Mouse (Mus musculus): ENCODE measurements at regions not wholly inside any gene's neighbourhood (a gene's known extent, or its start where the extent isn't known, plus 50 kb on each side); places are given as distances from the start of the nearest gene placed in this dataset.
A peak's percentile ranks its signal among the peaks of the same experiment; 100 is the strongest.

DNA sequence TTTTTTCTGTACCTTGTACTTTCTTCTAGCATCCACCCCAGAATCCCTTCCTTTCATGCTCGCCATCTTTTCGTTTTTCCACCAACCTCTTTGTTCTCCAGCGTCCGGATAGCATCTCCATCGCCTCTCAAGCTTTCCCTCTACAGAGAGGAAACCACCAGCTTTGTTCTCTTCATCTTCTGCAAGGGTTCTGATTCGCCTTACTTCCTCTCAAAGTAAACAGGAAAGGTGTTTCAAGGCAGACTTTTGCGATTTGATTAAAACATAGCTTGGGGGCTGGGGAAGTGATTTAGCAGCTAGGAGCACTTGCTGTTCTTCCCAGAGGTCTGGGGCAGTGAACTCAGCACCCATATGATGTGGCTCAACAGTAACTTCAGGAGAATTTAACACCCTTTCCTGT is 71.4 kb downstream of the Emp1 start:
- no peak for DNase-seq (ENCODE audit: low read depth, low spot score)

DNA sequence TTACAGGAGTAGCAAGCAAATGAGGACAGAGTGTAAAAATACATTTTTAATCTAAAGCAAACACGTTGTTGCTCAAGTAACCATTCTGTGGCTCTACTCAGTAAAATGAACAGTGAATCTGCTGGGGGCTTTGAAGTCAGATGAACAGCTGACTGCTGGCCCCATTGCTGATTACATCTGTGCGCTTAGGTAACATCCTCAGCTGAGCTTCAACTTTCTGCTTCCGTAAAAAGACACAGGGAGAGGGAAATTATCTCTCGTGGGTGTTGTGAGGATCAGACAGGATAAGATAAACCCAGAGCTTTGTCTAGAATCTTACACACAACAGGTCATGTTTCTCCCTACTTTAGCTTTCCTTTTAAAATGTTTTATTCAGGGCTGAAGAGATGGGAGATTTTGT is 74.0 kb downstream of the Emp1 start:
- DNase-seq (ENCODE audit: low read depth, low spot score): no peak

DNA sequence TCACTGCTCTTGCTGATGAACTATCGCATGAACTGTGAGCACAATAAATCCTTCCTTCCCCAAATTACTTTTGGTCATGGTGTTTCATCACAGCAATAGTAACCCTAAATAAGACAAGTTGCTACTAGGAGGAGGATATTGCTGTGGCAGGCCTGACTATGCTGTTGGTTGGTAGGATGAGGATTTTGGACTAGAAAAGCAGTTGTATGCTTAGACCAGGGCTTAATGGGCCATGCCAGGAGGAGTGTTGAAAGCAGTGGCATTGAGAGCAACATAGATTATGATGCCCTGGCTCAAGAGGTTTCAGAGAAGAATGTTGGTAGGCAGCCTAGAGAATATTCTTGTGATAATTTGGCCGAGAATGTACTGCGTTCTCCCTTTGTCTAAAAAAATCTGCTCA is 75.9 kb downstream of the Emp1 start:
- no peak for DNase-seq (ENCODE audit: low read depth, low spot score)

DNA sequence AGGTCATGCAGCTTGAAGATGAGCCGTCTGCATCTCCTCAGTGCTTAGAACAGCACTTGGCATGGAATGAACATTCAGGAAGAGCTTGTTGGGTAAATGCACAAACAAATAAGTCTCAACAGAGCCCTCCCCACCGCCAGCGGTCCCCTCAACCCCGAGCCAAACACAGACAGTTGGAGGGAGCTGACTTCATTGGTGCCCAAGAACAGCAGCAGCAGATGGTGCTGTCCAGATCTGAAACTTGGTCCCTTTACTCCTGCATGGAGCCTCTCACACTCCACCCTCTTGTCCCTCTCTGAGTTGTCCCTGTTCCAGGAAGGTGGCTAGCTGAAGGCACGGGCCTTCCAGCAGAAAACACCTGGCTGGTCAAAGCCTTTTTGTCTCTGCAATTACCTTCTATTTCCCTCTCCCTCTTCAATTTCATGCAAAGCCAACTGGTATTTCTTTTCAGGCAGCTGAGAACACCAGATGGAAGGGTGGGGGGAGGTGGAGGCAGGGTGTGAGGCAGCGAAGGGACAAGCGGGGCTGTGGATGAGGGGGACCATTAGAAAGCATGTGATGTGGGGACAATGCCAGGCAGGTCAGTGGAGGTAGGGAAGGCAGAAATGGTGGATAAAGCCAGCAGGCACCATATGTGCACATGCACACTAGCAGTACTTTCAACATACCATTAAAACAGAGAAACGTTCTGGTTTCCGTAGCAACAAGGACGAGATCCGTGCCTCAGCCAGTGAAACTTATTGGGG is 79.0 kb downstream of the Emp1 start:
- DNase-seq (ENCODE audit: low read depth, low spot score): peak; percentile 20

DNA sequence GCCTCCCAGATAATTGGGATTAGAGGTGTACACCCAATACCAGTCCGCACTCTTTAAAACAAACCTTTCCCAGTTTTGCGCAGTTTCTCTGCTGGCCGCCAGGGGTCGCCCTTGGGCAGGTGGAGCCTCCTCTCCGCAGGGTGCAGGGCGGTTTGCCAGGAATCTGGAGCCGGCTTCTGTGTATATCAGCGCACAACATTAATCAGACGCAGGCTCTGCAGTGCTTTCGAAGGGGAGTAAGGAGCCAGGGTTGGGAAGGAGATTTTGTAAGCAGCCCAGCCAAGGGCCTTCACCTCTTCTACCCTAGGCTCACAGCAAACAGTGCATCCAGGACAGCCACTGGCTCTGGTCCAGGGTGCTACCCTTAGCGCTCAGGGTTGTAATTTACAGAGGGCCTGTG is 82.3 kb downstream of the Emp1 start:
- DNase-seq (ENCODE audit: low read depth, low spot score): peak; percentile 88

DNA sequence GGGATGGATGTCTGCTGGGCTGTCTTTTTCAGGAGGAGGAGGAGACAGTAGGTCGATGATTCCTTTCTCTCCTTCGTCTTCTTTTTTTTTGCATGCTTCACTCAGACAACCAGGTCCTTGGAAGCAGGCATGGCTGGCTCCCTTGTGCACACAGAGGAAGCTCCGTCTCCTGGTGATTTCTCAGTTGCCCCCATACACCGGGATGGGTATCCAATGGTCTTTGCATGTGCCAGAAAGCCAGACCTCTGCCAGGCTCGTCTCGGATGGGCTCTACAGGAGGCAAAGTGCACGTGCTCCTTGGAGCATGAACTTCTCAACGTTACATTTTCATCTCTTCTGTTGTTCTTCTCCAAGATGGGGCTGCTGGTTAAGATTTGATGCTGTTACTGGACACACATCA is 82.7 kb downstream of the Emp1 start:
- DNase-seq (ENCODE audit: low read depth, low spot score): no peak

GRCm38 (mm10) chr6:135447801-135448200 is 85.5 kb downstream of the Emp1 start:
- no peak for DNase-seq (ENCODE audit: low read depth, low spot score)

GRCm38 (mm10) chr6:135449228-135449627 is 86.9 kb downstream of the Emp1 start:
- DNase-seq (ENCODE audit: low read depth, low spot score): no peak

GRCm38 (mm10) chr6:135450573-135450972 is 88.2 kb downstream of the Emp1 start:
- no peak for DNase-seq (ENCODE audit: low read depth, low spot score)

GRCm38 (mm10) chr6:135451165-135451797 is 88.9 kb downstream of the Emp1 start:
- DNase-seq (ENCODE audit: low read depth, low spot score): no peak

DNA sequence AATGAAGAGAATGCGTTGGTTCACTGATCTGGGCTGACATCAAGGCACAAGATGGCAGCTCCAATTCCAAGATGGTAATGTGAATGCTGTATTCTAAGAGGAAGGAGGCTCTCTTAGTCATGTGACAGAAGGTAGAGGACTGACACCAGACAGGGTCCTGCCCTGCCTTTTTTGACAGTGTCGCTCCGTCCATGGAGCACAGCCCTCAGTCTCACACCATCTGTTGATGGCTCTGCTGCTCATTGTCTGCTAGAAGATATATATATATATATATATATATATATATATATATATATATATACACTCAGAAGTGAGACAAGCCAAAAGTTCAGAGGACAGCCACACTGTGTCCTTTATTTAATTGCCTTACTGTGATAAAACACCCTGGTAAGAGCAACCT is 90.7 kb downstream of the Emp1 start:
- no peak for DNase-seq (ENCODE audit: low read depth, low spot score)

DNA sequence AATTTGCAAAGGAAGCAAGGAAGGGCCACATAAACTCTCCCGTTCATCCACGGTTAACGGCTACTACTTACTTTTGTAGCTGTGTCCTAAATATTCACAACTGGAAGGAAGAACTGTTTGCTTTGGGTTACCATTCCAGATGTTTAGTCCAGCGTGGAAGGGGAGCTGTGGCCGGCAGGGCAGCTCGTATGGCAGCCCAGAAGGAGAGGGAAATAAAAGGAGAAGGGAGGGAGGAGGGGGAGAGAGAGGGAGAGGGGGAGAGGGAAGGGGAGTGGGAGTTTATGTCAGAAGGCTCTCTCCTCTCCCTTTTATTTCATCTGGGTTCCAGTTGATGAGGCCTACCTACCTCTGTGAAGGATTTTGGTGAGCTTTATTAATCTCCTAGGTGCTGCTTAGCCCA is 110.2 kb downstream of the Emp1 start:
- DNase-seq (ENCODE audit: low read depth, low spot score): no peak

DNA sequence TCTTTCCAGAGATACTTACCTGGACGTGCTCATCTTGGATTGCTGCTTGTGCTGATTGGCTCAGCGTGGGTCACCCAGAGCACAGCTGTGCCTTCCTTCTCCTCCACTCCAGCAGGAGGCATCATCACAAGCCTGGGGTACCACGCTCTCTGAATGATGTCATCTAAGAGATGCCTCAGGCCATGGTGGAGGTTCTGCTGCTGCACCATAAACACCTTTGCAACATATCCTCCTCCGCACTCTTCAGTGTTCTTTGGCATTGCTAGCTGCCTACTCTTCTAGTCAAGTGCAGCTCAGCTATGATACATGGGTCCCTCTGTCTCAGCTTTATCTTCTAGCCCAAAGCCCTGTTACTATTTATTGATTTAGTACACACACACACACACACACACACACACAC is 110.8 kb downstream of the Emp1 start:
- DNase-seq (ENCODE audit: low read depth, low spot score): no peak

DNA sequence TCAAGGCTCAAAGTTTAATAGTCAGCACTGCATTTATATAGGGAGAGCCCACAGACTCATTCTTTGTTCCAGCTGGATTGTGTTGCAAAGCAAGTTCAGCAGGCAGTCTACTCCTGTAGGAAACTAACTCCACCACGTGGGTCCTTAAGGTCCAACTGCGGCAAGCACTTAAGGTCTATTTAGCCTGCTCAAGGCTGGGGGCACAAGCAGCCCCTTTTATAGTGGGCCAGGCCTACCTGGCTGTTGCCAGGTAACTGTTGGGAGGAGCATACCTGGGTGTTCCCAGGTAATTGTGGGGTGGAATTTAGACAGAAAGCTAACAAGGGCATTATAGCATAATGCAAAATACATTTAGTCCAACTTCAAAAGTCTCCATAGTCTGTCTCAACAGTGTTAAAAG is 126.5 kb downstream of the Emp1 start:
- no peak for DNase-seq (ENCODE audit: low read depth, low spot score)

DNA sequence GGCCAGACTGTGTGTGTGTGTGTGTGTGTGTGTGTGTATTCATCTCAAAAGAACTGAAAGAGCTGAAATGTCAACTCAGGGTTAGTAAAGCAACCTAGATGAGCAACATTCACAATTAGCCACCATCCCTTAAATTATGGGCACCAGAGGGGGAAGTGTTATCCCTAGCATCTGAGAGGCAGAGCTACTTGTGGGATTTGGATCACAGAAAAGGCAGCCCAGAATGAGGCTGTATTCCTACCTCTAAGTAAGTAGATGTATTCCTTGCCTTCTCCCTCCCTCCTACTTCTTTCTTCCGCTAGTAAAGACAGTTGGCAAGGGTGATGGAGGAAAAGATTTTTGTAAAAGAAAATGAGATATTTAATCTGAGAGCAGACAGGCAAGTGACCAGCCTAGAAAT is 131.6 kb downstream of the Emp1 start:
- no peak for DNase-seq (ENCODE audit: low read depth, low spot score)

DNA sequence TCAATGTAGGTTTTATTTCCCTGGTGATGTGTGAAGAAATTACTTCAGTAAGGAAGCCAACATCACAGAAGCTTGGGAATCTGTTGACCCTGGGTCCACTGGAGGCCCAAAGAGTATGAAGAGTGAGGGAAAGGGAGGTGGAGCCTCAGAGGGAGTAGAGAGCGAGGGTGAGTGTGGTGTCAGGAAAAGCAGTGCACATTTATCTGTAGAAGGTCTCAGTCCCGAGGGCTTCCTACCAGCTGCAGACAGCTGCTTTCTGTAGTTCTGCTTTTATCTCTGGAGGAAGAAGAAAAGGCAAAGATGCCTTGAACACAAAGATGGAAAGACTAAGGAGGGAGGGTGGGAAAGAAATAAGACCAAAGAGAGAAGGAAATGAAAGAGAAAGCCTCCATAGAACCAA is 133.5 kb downstream of the Emp1 start:
- DNase-seq (ENCODE audit: low read depth, low spot score): no peak

DNA sequence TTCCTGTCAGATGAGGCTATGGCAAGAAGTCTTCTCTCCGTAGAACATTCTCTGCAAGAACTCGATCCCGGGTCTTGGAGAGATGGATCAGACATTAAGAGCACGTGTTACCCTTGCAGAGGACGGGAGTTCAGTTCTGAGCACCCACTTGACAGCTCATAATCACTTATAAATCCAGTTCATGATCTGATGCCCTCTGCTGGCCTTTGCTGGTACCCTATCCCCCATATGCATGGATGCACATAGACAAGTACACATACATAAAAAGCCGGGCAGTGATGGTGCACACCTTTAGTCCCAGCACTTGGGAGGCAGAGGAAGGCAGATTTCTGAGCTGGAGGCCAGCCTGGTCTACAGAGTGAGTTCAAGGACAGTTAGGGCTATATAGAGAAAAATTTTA is 136.2 kb downstream of the Emp1 start:
- DNase-seq (ENCODE audit: low read depth, low spot score): no peak

- DNase-seq (ENCODE audit: low read depth, low spot score): no peak
These were observed 138.0 kb downstream of the Emp1 start for GRCm38 (mm10) chr6:135500381-135500780.

- DNase-seq (ENCODE audit: low read depth, low spot score): no peak
These were observed 139.4 kb downstream of the Emp1 start for GRCm38 (mm10) chr6:135501791-135502190.

- DNase-seq (ENCODE audit: low read depth, low spot score): no peak
These were observed 140.1 kb downstream of the Emp1 start for GRCm38 (mm10) chr6:135502405-135502804.

DNA sequence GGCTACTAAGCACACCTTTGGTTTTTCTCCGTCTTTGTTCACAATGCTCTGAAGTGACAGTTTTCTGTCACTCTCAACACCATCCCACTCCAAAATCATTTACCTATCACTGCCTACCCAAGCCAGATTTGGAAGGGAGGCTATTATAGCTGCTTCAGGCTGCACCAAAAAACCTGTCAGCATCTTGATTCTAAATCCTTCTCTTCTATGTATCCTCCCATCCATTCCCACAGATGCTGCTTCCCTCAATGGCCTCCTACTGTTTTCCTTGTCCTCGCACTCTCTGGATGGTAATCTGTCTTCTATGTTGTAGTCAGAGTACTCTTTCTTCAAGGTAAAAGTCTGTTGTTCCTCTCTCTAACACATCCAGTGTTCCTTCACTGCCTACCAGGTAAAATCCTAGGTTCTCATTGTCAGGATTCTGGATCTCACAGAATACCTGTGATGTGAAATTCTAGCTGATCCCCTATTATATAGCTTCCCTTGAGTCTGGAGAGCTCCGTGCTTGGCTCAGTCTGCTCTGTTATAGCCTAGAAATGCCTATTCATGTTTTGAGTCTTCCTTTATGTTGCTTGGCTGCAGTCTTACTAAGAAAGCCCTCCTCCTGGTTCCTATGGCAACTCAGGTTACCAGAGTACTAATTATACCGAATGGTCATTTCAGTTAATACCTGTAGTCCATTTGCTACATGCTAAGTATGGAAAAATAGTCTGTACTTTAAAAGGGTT is 156.5 kb downstream of the Emp1 start:
- no peak for DNase-seq (ENCODE audit: low read depth, low spot score)

DNA sequence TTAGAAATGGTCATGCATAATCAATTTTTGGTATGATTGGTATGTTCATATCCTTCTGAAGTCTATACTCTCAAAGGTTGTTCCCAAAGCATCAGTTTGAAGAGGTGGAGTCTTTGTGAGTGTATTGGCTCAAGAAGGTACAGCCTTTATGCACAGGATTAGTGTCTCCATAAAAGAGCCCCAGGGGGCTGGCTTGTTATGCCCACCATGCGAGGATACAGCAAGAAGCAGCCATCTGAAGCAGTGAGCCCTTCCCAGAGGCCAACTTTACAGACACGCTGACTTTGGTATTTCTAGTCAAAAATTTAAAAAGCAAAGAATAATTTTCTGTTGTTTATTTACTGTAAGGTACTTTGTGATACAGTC is 157.1 kb downstream of the Emp1 start:
- no peak for DNase-seq (ENCODE audit: low read depth, low spot score)

DNA sequence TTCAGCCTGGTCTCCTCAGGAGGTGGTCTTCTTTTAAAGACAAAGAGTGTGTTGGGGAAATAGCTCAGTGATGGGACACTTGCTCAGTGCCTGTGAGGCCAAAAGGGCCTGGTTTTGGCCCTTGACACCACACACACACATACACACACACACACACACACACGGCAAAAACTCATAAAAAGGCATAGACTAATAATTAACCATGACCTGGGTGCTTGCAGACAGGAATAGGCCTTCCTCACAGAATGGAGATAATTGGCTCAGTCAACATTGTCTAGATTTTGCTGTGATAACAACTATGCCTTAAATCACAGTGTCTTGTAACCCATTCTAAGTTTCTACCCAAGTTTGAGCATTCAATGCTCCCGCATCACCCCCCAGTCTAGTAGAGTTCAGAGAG is 158.5 kb downstream of the Emp1 start:
- no peak for DNase-seq (ENCODE audit: low read depth, low spot score)

Data from mesoderm, embryonic 11.5 days (tissue).